Mouse (Mus musculus) limb, embryonic 10.5 days (tissue): Measurements from ENCODE around the gene Clmp. TPM values are rescaled to one million over a fixed set of nuclear protein-coding genes. Genes with fewer than 3 reads are reported as not detected.
A peak's percentile ranks its signal among the peaks of the same experiment; 100 is the strongest.
"Not testable (repeated sequence)": the region's sequence is repeated elsewhere in the genome, so short reads cannot be mapped to it uniquely, and the experiment has no call there.

ENCODE experiments used
- DNase-seq: peaks from one replicate; pipeline ENCODE4 v3.0.0-alpha.2; 2017; ENCODE audit warnings: low spot score
- H3K27ac ChIP-seq: fragments of 300-500 bp; sonication (generic); 2 replicates; pipeline ENCODE4 v1.5.1; 2016; ENCODE audit warnings: mild to moderate bottlenecking
- H3K27me3 ChIP-seq: fragments of 300-500 bp; sonication (generic); 2 replicates; pipeline ENCODE4 v1.6.1; 2016; ENCODE audit warnings: low read depth, mild to moderate bottlenecking; ENCODE audit not compliant: poor library complexity, severe bottlenecking
- H3K36me3 ChIP-seq: fragments of 300-500 bp; sonication (generic); 2 replicates; pipeline ENCODE4 v1.6.1; 2016; ENCODE audit warnings: mild to moderate bottlenecking, moderate library complexity
- H3K4me1 ChIP-seq: fragments of 300-500 bp; sonication (generic); 2 replicates; pipeline ENCODE4 v1.6.1; 2016
- H3K4me3 ChIP-seq: fragments of 300-500 bp; sonication (generic); 2 replicates; pipeline ENCODE4 v1.5.1; 2016; ENCODE audit warnings: mild to moderate bottlenecking, moderate library complexity
- H3K9me3 ChIP-seq: fragments of 300-500 bp; sonication (generic); replicated peaks from 2 replicates; pipeline ENCODE4 v1.6.1; 2016; ENCODE audit warnings: mild to moderate bottlenecking
- WGBS: fragments of 180-500 bp; shearing (Covaris S2); methylation state at CpG from one replicate; pipeline ENCODE4 v1.1.7; 2016; 5-methylcytosine and 5-hydroxymethylcytosine counted together
- polyA plus RNA-seq: library from polyadenylated mRNA; unstranded; fragments of >200 nt; fragmentation: Nextera tagmentation; extraction: Ambion mirVana; gene quantifications from 2 replicates; pipeline ENCODE4 v1.2.1, GENCODE M21; 2016

Clmp gene
- polyA plus RNA-seq, 1 experiment from 2014 or later = 53.5 TPM

- Histone ChIP-seq H3K27ac (no peak overlapping the region), H3K4me3 (no peak overlapping the region), H3K36me3 (peaks cover 87% of the 10 kb centered on the region), H3K27me3 (no peaks in the 10 kb centered on the region), H3K4me1 (peaks cover 2% of the 10 kb centered on the region; the same call in 1 of the 2 replicates), H3K9me3 (no peaks in the 10 kb centered on the region)
- WGBS = 53% methylated on average over 1 of the region's 1 CpGs
- no peak for DNase-seq
These were observed 90.3 kb downstream of the Clmp start for GRCm38 (mm10) chr9:40776044-40776443.

GRCm38 (mm10) chr9:40776459-40777248 is 90.9 kb downstream of the Clmp start:
- Histone ChIP-seq H3K27ac (no peak overlapping the region), H3K9me3 (no peaks in the 10 kb centered on the region), H3K4me1 (peaks cover 3% of the 10 kb centered on the region), H3K4me3 (no peak overlapping the region), H3K27me3 (no peaks in the 10 kb centered on the region), H3K36me3 (peaks cover 88% of the 10 kb centered on the region)
- no peak for DNase-seq
- WGBS = 82% methylated on average over 11 of the region's 11 CpGs

- Histone ChIP-seq H3K36me3 (peaks cover 75% of the 10 kb centered on the region), H3K4me1 (peaks cover 26% of the 10 kb centered on the region), H3K27ac (no peak overlapping the region), H3K4me3 (no peak overlapping the region), H3K9me3 (no peaks in the 10 kb centered on the region), H3K27me3 (no peaks in the 10 kb centered on the region)
- WGBS = 76% methylated on average over 3 of the region's 3 CpGs
- DNase-seq = no peak
These were observed 94.3 kb downstream of the Clmp start for GRCm38 (mm10) chr9:40780111-40780510.

GRCm38 (mm10) chr9:40780892-40781725 is 95.3 kb downstream of the Clmp start:
- H3K4me3 ChIP-seq = no peak overlapping the region
- WGBS = 87% methylated on average over 11 of the region's 11 CpGs
- peaks cover 66% of the 10 kb centered on the region for H3K36me3 ChIP-seq
- no peaks in the 10 kb centered on the region for H3K9me3 ChIP-seq
- no peaks in the 10 kb centered on the region for H3K27me3 ChIP-seq
- DNase-seq = no peak
- H3K4me1 ChIP-seq = peaks cover 24% of the 10 kb centered on the region
- H3K27ac ChIP-seq = no peak overlapping the region

GRCm38 (mm10) chr9:40781726-40782581 is 96.2 kb downstream of the Clmp start:
- peak overlapping the region; percentile 43; the same call in 1 of the 2 replicates for H3K27ac ChIP-seq
- peaks cover 24% of the 10 kb centered on the region for H3K4me1 ChIP-seq
- no peak overlapping the region for H3K4me3 ChIP-seq
- no peak for DNase-seq
- H3K36me3 ChIP-seq = peaks cover 58% of the 10 kb centered on the region
- whole genome bisulfite sequencing = 41% methylated on average over 26 of the region's 26 CpGs
- no peaks in the 10 kb centered on the region for H3K27me3 ChIP-seq
- no peaks in the 10 kb centered on the region for H3K9me3 ChIP-seq

GRCm38 (mm10) chr9:40783641-40784373 is 98.0 kb downstream of the Clmp start:
- WGBS = 13% methylated on average over 13 of the region's 13 CpGs
- Histone ChIP-seq H3K9me3 (no peaks in the 10 kb centered on the region), H3K4me3 (no peak overlapping the region; the same call in 1 of the 2 replicates), H3K36me3 (peaks cover 44% of the 10 kb centered on the region), H3K27me3 (no peaks in the 10 kb centered on the region), H3K27ac (peak overlapping the region; percentile 53), H3K4me1 (peaks cover 24% of the 10 kb centered on the region)
- peak; percentile 51 for DNase-seq

GRCm38 (mm10) chr9:40784374-40784967 is 98.7 kb downstream of the Clmp start:
- Histone ChIP-seq H3K4me1 (peaks cover 24% of the 10 kb centered on the region), H3K27ac (peak overlapping the region; percentile 53), H3K4me3 (no peak overlapping the region; the same call in 1 of the 2 replicates), H3K27me3 (no peaks in the 10 kb centered on the region), H3K9me3 (no peaks in the 10 kb centered on the region), H3K36me3 (peaks cover 42% of the 10 kb centered on the region)
- 21% methylated on average over 9 of the region's 9 CpGs for whole genome bisulfite sequencing
- no peak for DNase-seq

- H3K27me3 ChIP-seq = no peaks in the 10 kb centered on the region
- H3K36me3 ChIP-seq = peaks cover 33% of the 10 kb centered on the region
- WGBS = 82% methylated on average over 6 of the region's 6 CpGs
- no peak for DNase-seq
- H3K9me3 ChIP-seq = no peaks in the 10 kb centered on the region
- no peak overlapping the region for H3K4me3 ChIP-seq
- no peak overlapping the region for H3K27ac ChIP-seq
- peaks cover 24% of the 10 kb centered on the region for H3K4me1 ChIP-seq
These were observed 99.7 kb downstream of the Clmp start for GRCm38 (mm10) chr9:40785452-40785851.

- DNase-seq, H3K27ac ChIP-seq, H3K27me3 ChIP-seq: not testable (repeated sequence)
These were observed 101.1 kb downstream of the Clmp start for GRCm38 (mm10) chr9:40786820-40787219.

GRCm38 (mm10) chr9:40791864-40792633 is 106.3 kb downstream of the Clmp start:
- Histone ChIP-seq H3K4me1 (peaks cover 8% of the 10 kb centered on the region), H3K4me3 (no peak overlapping the region), H3K9me3 (no peaks in the 10 kb centered on the region), H3K27ac (no peak overlapping the region), H3K27me3 (no peaks in the 10 kb centered on the region), H3K36me3 (no peaks in the 10 kb centered on the region)
- 78% methylated on average over 6 of the region's 6 CpGs for WGBS
- no peak for DNase-seq

More at GRCm38 (mm10) chr9:40786820-40787219, 101.1 kb downstream of the Clmp start:
- Histone ChIP-seq H3K36me3 (peaks cover 19% of the 10 kb centered on the region), H3K4me1 (peaks cover 21% of the 10 kb centered on the region)
- H3K4me3 ChIP-seq, H3K9me3 ChIP-seq: not testable (repeated sequence)
- WGBS = 96% methylated on average over 6 of the region's 6 CpGs

- Histone ChIP-seq H3K27me3 (no peaks in the 10 kb centered on the region), H3K9me3 (no peaks in the 10 kb centered on the region), H3K4me1 (peaks cover 15% of the 10 kb centered on the region), H3K4me3 (no peak overlapping the region), H3K36me3 (no peaks in the 10 kb centered on the region), H3K27ac (no peak overlapping the region)
- 96% methylated on average over 5 of the region's 5 CpGs for WGBS
- DNase-seq = no peak
These were observed 107.8 kb downstream of the Clmp start for GRCm38 (mm10) chr9:40793581-40793980.
